Mouse (Mus musculus) kidney, embryonic 15.5 days (tissue): ENCODE measurements around the gene Tob1. TPM values are rescaled to one million over a fixed set of nuclear protein-coding genes. Genes with fewer than 3 reads are reported as not detected.
A peak's percentile ranks its signal among the peaks of the same experiment; 100 is the strongest.

Experiments
- ATAC-seq: fragments of 200-750 bp; cut with Nextera tagmentation; replicated peaks from 2 replicates; pipeline ENCODE4 v1.8.0; 2017; ENCODE audit warnings: moderate TSS enrichment; ENCODE audit not compliant: low FRiP score
- H3K27ac ChIP-seq: fragments of 300-500 bp; sonication (generic); 2 replicates; pipeline ENCODE4 v1.5.1; 2015; ENCODE audit warnings: mild to moderate bottlenecking, inconsistent platforms
- H3K27me3 ChIP-seq: fragments of 300-500 bp; sonication (generic); 2 replicates; pipeline ENCODE4 v1.6.1; 2015; ENCODE audit warnings: inconsistent platforms
- H3K36me3 ChIP-seq: fragments of 300-500 bp; sonication (generic); 2 replicates; pipeline ENCODE4 v1.6.1; 2015; ENCODE audit warnings: inconsistent platforms
- H3K4me1 ChIP-seq: fragments of 300-500 bp; sonication (generic); 2 replicates; pipeline ENCODE4 v1.6.1; 2015; ENCODE audit warnings: inconsistent platforms
- H3K4me2 ChIP-seq: fragments of 300-500 bp; sonication (generic); 2 replicates; pipeline ENCODE4 v1.6.1; 2015; ENCODE audit warnings: moderate library complexity, mild to moderate bottlenecking, inconsistent platforms
- H3K4me3 ChIP-seq: fragments of 300-500 bp; sonication (generic); replicated peaks from 2 replicates; pipeline ENCODE4 v1.5.1; 2015; ENCODE audit warnings: mild to moderate bottlenecking, inconsistent platforms
- H3K9ac ChIP-seq: fragments of 300-500 bp; sonication (generic); 2 replicates; pipeline ENCODE4 v1.6.1; 2015; ENCODE audit warnings: mild to moderate bottlenecking, inconsistent platforms
- H3K9me3 ChIP-seq: fragments of 300-500 bp; sonication (generic); replicated peaks from 2 replicates; pipeline ENCODE4 v1.6.1; 2016; ENCODE audit warnings: inconsistent platforms
- WGBS: fragments of 180-500 bp; shearing (Covaris S2); methylation state at CpG from one replicate; pipeline ENCODE4 v1.1.7; 2015; ENCODE audit warnings: mixed read lengths; 5-methylcytosine and 5-hydroxymethylcytosine counted together
- polyA plus RNA-seq: library from polyadenylated mRNA; unstranded; fragments of >200 nt; fragmentation: Nextera tagmentation; extraction: Ambion mirVana; gene quantifications from 2 replicates; pipeline ENCODE4 v1.2.1, GENCODE M21; 2015

Tob1 gene
- polyA plus RNA-seq, 1 experiment from 2014 or later, result 36.6 TPM

GRCm38 (mm10) chr11:94253691-94254090 lies 42.4 kb downstream of the Tob1 start:
- no peak overlapping the region for H3K4me2 ChIP-seq
- H3K9ac ChIP-seq, result no peak overlapping the region
- H3K36me3 ChIP-seq, result no peaks in the 10 kb centered on the region
- ATAC-seq, result no peak
- no peak overlapping the region for H3K27ac ChIP-seq
- WGBS, result 81% methylated on average over 10 of the region's 10 CpGs
- peaks cover 12% of the 10 kb centered on the region for H3K4me1 ChIP-seq
- no peak overlapping the region for H3K4me3 ChIP-seq
- no peaks in the 10 kb centered on the region for H3K9me3 ChIP-seq
- no peaks in the 10 kb centered on the region; the same call in 1 of the 2 replicates for H3K27me3 ChIP-seq

DNA sequence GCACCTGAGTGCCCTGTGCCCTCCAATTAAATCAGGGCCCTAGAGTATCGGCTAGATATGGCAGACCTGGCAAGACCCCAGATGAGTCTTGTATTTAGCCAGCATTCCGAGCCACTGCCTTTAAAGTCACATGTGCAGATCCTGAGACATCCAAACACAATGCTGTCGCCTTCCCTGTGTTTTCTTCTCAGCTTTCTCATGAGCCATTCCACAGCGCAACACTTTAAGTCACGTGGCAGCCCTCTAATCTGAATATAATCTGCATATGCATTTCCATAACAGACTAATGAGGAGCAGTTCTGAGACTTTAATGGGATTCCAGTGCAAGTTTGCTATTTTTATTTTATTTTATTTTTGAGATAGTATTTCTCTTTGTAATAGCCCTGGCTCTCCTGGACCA lies 44.5 kb downstream of the Tob1 start:
- H3K4me2 ChIP-seq, result no peak overlapping the region
- ATAC-seq, result no peak
- no peaks in the 10 kb centered on the region; the same call in 1 of the 2 replicates for H3K27me3 ChIP-seq
- no peak overlapping the region for H3K27ac ChIP-seq
- no peak overlapping the region for H3K9ac ChIP-seq
- no peaks in the 10 kb centered on the region for H3K36me3 ChIP-seq
- H3K9me3 ChIP-seq, result no peaks in the 10 kb centered on the region
- peaks cover 12% of the 10 kb centered on the region for H3K4me1 ChIP-seq
- WGBS, result 76% methylated on average over 5 of the region's 5 CpGs
- H3K4me3 ChIP-seq, result no peak overlapping the region

GRCm38 (mm10) chr11:94257987-94258386 lies 46.7 kb downstream of the Tob1 start:
- Histone ChIP-seq H3K9ac (no peak overlapping the region), H3K4me1 (peaks cover 12% of the 10 kb centered on the region), H3K4me2 (0 out of 2 replicates have a peak overlapping the region, but pooled peaks have one; percentile 9), H3K27ac (no peak overlapping the region), H3K27me3 (no peaks in the 10 kb centered on the region; the same call in 1 of the 2 replicates), H3K9me3 (no peaks in the 10 kb centered on the region), H3K36me3 (no peaks in the 10 kb centered on the region), H3K4me3 (no peak overlapping the region)
- ATAC-seq, result no peak
- WGBS, result 53% methylated on average over 14 of the region's 14 CpGs

GRCm38 (mm10) chr11:94259814-94260213 lies 48.6 kb downstream of the Tob1 start:
- H3K36me3 ChIP-seq, result no peaks in the 10 kb centered on the region
- no peak overlapping the region for H3K9ac ChIP-seq
- WGBS, result 76% methylated on average over 4 of the region's 4 CpGs
- ATAC-seq, result no peak
- no peak overlapping the region for H3K4me2 ChIP-seq
- H3K27ac ChIP-seq, result no peak overlapping the region
- H3K4me1 ChIP-seq, result peaks cover 14% of the 10 kb centered on the region
- H3K4me3 ChIP-seq, result no peak overlapping the region
- no peaks in the 10 kb centered on the region for H3K27me3 ChIP-seq
- H3K9me3 ChIP-seq, result no peaks in the 10 kb centered on the region

DNA sequence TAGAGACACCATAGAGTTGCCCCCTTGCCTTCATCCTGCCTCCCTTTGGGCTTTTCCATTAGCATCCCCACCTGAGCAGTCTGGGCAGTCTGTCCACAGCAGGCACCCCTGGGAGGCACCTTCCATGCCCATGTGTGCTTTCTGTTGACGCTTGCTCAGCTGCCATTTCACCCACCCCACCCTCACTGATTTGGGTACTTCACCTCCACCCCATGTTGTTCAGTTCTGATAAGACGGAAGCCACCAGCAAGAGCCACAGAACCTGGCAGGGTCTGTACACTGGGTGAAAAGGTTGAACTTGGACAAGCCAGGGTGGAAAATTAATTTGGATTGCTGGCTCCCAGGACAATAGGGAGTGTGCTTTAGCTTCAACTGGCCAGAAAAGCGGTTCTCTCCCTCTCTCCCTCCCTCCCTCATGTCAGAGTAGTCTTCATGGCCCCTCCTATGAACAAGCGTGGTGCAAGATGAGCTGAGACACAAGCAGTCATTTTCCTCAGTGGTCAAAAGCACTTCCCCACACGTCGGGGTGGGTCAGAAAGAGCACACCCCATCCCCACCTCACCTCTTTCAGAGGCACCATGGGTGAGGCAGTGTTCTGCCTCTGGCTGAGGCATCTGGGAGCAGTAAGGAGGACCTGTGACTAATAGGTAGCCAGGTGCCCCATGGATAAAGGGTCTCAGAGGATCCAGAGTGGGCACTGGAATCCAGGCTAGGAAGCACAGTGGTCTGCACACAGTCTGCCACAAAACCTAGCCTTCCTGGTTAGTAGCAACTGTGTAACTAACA lies 50.5 kb downstream of the Tob1 start:
- H3K27ac ChIP-seq, result no peak overlapping the region
- H3K9ac ChIP-seq, result no peak overlapping the region
- peak; percentile 43; the same call in 1 of the 2 replicates for ATAC-seq
- no peaks in the 10 kb centered on the region for H3K36me3 ChIP-seq
- 68% methylated on average over 6 of the region's 6 CpGs for WGBS
- no peaks in the 10 kb centered on the region for H3K27me3 ChIP-seq
- H3K4me3 ChIP-seq, result no peak overlapping the region
- peaks cover 16% of the 10 kb centered on the region for H3K4me1 ChIP-seq
- no peaks in the 10 kb centered on the region for H3K9me3 ChIP-seq
- H3K4me2 ChIP-seq, result no peak overlapping the region

Other genes starting within 250 kb of the Tob1 start
- gene Gm20390, start 243.2 kb upstream of the Tob1 start, polyA plus RNA-seq, result 462 and 483 TPM in 2 replicates
- gene Nme1, start 242.9 kb upstream of the Tob1 start, polyA plus RNA-seq, result 165 and 172 TPM in 2 replicates
- 35.1 and 37.2 TPM in 2 replicates for gene Spag9, start 215.4 kb upstream of the Tob1 start, polyA plus RNA-seq
- gene Wfikkn2, start 34.6 kb downstream of the Tob1 start, polyA plus RNA-seq, result 2.4 and 3.4 TPM in 2 replicates
- not detected in 2 replicates for gene Gm21885, start 70.4 kb downstream of the Tob1 start, polyA plus RNA-seq
- 127 and 131 TPM in 2 replicates for gene Luc7l3, start 110.5 kb downstream of the Tob1 start, polyA plus RNA-seq
- 14.8 and 15.4 TPM in 2 replicates for gene Ankrd40, start 116.5 kb downstream of the Tob1 start, polyA plus RNA-seq
- 3.4 and 6.0 TPM in 2 replicates for gene Abcc3, start 181.5 kb downstream of the Tob1 start, polyA plus RNA-seq